Mouse (Mus musculus) CH12.LX (cell line): Measurements from ENCODE around the gene Cd70. TPM values are rescaled to one million over a fixed set of nuclear protein-coding genes. Genes with fewer than 3 reads are reported as not detected.

Source experiments
- DNase-seq: peaks from one replicate; pipeline ENCODE4 v3.0.0-alpha.2; 2013; ENCODE audit errors: extremely low read depth
- H3K27ac ChIP-seq: 2 replicates; pipeline ENCODE4 v1.5.1; 2012; ENCODE audit warnings: low read depth, mild to moderate bottlenecking, control low read depth, moderate library complexity; ENCODE audit not compliant: insufficient read depth
- H3K27me3 ChIP-seq: replicated peaks from 2 replicates; pipeline ENCODE3; 2012; ENCODE audit warnings: inconsistent platforms
- H3K36me3 ChIP-seq, 2 experiments: replicated peaks in 1 of 2; 2 replicates each; pipeline versions ENCODE3 to v1.6.1; 2012; ENCODE audit warnings: inconsistent platforms in 1 of 2, low read length in 1 of 2, mild to moderate bottlenecking in 1 of 2, mixed read lengths in 1 of 2, moderate library complexity in 1 of 2; ENCODE audit not compliant: control insufficient read depth in 1 of 2, insufficient read depth in 1 of 2
- H3K4me1 ChIP-seq, 2 experiments: 2 replicates each; pipeline ENCODE4 v1.6.1; 2012; ENCODE audit warnings: inconsistent platforms in 1 of 2, moderate library complexity in 1 of 2; ENCODE audit not compliant: insufficient read depth in 2 of 2, control insufficient read depth in 1 of 2
- H3K4me2 ChIP-seq: 2 replicates; pipeline ENCODE4 v1.6.1; 2012; ENCODE audit warnings: low read depth, mild to moderate bottlenecking, control low read depth; ENCODE audit not compliant: poor library complexity, insufficient read depth, severe bottlenecking
- H3K4me3 ChIP-seq, 3 experiments: fragments of 150-350 bp in 1 of 3; sonication (generic) in 1 of 3; replicated peaks in 1 of 3; 2 replicates each; pipeline versions ENCODE3 to v1.5.1; 2011 to 2012; ENCODE audit warnings: low read depth in 2 of 3, low read length in 2 of 3, mild to moderate bottlenecking in 2 of 3, moderate library complexity in 2 of 3, control low read depth in 1 of 3, improper control_type of control experiment in 1 of 3, inconsistent platforms in 1 of 3, mixed read lengths in 1 of 3; ENCODE audit not compliant: poor library complexity in 1 of 3
- H3K79me2 ChIP-seq: replicated peaks from 2 replicates; pipeline ENCODE4 v1.6.1; 2012; ENCODE audit warnings: mild to moderate bottlenecking, moderate library complexity; ENCODE audit not compliant: control insufficient read depth, poor library complexity, insufficient read depth, severe bottlenecking; ENCODE audit errors: extremely low read depth
- H3K9ac ChIP-seq: 2 replicates; pipeline ENCODE4 v1.6.1; 2012; ENCODE audit warnings: low read depth, mild to moderate bottlenecking, control low read depth, moderate library complexity; ENCODE audit not compliant: insufficient read depth
- H3K9me3 ChIP-seq: replicated peaks from 2 replicates; pipeline ENCODE3; 2012; ENCODE audit warnings: low read length, inconsistent platforms, mixed read lengths
- BHLHE40 ChIP-seq: IDR thresholded peaks from 2 replicates; pipeline ENCODE4 v1.6.1; 2011; ENCODE audit warnings: mild to moderate bottlenecking, low read depth, low read length, improper control_type of control experiment
- CHD1 ChIP-seq: IDR thresholded peaks from 2 replicates; pipeline ENCODE4 v1.6.1; 2012; ENCODE audit warnings: low read depth, low read length, improper control_type of control experiment, inconsistent platforms
- CHD2 ChIP-seq: IDR thresholded peaks from 2 replicates; pipeline ENCODE4 v1.6.1; 2011; ENCODE audit warnings: low read length, improper control_type of control experiment
- CTCF ChIP-seq, 2 experiments: IDR thresholded peaks in 1 of 2; conservative IDR thresholded peaks in 1 of 2; 2 replicates each; pipeline ENCODE4 v1.5.1; 2011 to 2012; ENCODE audit warnings: low read depth in 2 of 2, low read length in 2 of 2, improper control_type of control experiment in 1 of 2, inconsistent platforms in 1 of 2, mild to moderate bottlenecking in 1 of 2, moderate library complexity in 1 of 2
- E2F4 ChIP-seq: IDR thresholded peaks from 2 replicates; pipeline ENCODE4 v1.6.1; 2011; ENCODE audit warnings: low read depth, low read length, improper control_type of control experiment; ENCODE audit not compliant: insufficient replicate concordance
- EP300 ChIP-seq: IDR thresholded peaks from 2 replicates; pipeline ENCODE4 v1.6.1; 2011; ENCODE audit warnings: low read length, improper control_type of control experiment
- ETS1 ChIP-seq: conservative IDR thresholded peaks from 2 replicates; pipeline ENCODE4 v1.6.1; 2012; ENCODE audit warnings: low read depth, mild to moderate bottlenecking, inconsistent platforms, low read length, improper control_type of control experiment, moderate library complexity
- HCFC1 ChIP-seq: IDR thresholded peaks from 2 replicates; pipeline ENCODE4 v1.6.1; 2012; ENCODE audit warnings: low read depth, mild to moderate bottlenecking, inconsistent platforms, low read length, improper control_type of control experiment
- JUN ChIP-seq: IDR thresholded peaks from 2 replicates; pipeline ENCODE4 v1.6.1; 2011; ENCODE audit warnings: low read depth, mild to moderate bottlenecking, low read length, improper control_type of control experiment, moderate library complexity; ENCODE audit not compliant: insufficient read depth
- KAT2A ChIP-seq: IDR thresholded peaks from 2 replicates; pipeline ENCODE4 v1.6.1; 2012; ENCODE audit warnings: low read length, improper control_type of control experiment, inconsistent platforms; ENCODE audit not compliant: insufficient replicate concordance
- MAFK ChIP-seq: IDR thresholded peaks from 2 replicates; pipeline ENCODE4 v1.6.1; 2011; ENCODE audit warnings: low read length, improper control_type of control experiment; ENCODE audit not compliant: insufficient replicate concordance
- MAX ChIP-seq: IDR thresholded peaks from 2 replicates; pipeline ENCODE4 v1.6.1; 2011; ENCODE audit warnings: low read length, improper control_type of control experiment
- MAZ ChIP-seq: IDR thresholded peaks from 2 replicates; pipeline ENCODE4 v1.6.1; 2012; ENCODE audit warnings: low read depth, mild to moderate bottlenecking, inconsistent platforms, low read length, improper control_type of control experiment, moderate library complexity
- MEF2A ChIP-seq: IDR thresholded peaks from 2 replicates; pipeline ENCODE4 v1.6.1; 2014; ENCODE audit warnings: low read depth, mild to moderate bottlenecking, inconsistent platforms, low read length, improper control_type of control experiment, borderline replicate concordance
- MXI1 ChIP-seq: IDR thresholded peaks from 2 replicates; pipeline ENCODE4 v1.6.1; 2011; ENCODE audit warnings: mild to moderate bottlenecking, low read depth, low read length, improper control_type of control experiment
- MYC ChIP-seq: IDR thresholded peaks from 2 replicates; pipeline ENCODE4 v1.6.1; 2011; ENCODE audit warnings: low read depth, mild to moderate bottlenecking, improper control_type of control experiment, low read length
- NELFE ChIP-seq: IDR thresholded peaks from 2 replicates; pipeline ENCODE4 v1.6.1; 2011; ENCODE audit warnings: low read depth, low read length, improper control_type of control experiment
- NRF1 ChIP-seq: IDR thresholded peaks from 2 replicates; pipeline ENCODE4 v1.6.1; 2014; ENCODE audit warnings: low read depth, mild to moderate bottlenecking, inconsistent platforms, low read length, improper control_type of control experiment, moderate library complexity
- PAX5 ChIP-seq: IDR thresholded peaks from 2 replicates; pipeline ENCODE4 v1.6.1; 2012; ENCODE audit warnings: low read length, inconsistent platforms, mixed read lengths
- POLR2AphosphoS2 ChIP-seq: IDR thresholded peaks from 2 replicates; pipeline ENCODE4 v1.6.1; 2011; ENCODE audit warnings: low read depth, low read length, improper control_type of control experiment
- RCOR1 ChIP-seq: conservative IDR thresholded peaks from 2 replicates; pipeline ENCODE4 v1.6.1; 2012; ENCODE audit warnings: low read depth, mild to moderate bottlenecking, inconsistent platforms, low read length, improper control_type of control experiment
- SIN3A ChIP-seq: IDR thresholded peaks from 2 replicates; pipeline ENCODE4 v1.6.1; 2012; ENCODE audit warnings: low read length, improper control_type of control experiment, inconsistent platforms
- SMC3 ChIP-seq: IDR thresholded peaks from 2 replicates; pipeline ENCODE4 v1.6.1; 2011; ENCODE audit warnings: low read depth, low read length, improper control_type of control experiment
- TCF12 ChIP-seq: IDR thresholded peaks from 2 replicates; pipeline ENCODE4 v1.6.1; 2014; ENCODE audit warnings: low read depth, mild to moderate bottlenecking, inconsistent platforms, low read length, improper control_type of control experiment
- UBTF ChIP-seq: IDR thresholded peaks from 2 replicates; pipeline ENCODE4 v1.6.1; 2012; ENCODE audit warnings: low read depth, mild to moderate bottlenecking, inconsistent platforms, low read length, improper control_type of control experiment, moderate library complexity
- USF1 ChIP-seq: IDR thresholded peaks from 2 replicates; pipeline ENCODE4 v1.6.1; 2014; ENCODE audit warnings: low read depth, mild to moderate bottlenecking, inconsistent platforms, low read length, improper control_type of control experiment
- USF2 ChIP-seq: conservative IDR thresholded peaks from 2 replicates; pipeline ENCODE4 v1.6.1; 2011; ENCODE audit warnings: low read depth, low read length, improper control_type of control experiment
- ZKSCAN1 ChIP-seq: IDR thresholded peaks from 2 replicates; pipeline ENCODE4 v1.6.1; 2012; ENCODE audit warnings: low read depth, inconsistent platforms, low read length, improper control_type of control experiment, borderline replicate concordance
- ZMIZ1 ChIP-seq: IDR thresholded peaks from 2 replicates; pipeline ENCODE4 v1.6.1; 2012; ENCODE audit warnings: low read depth, mild to moderate bottlenecking, inconsistent platforms, low read length, improper control_type of control experiment
- ZNF384 ChIP-seq: IDR thresholded peaks from 2 replicates; pipeline ENCODE4 v1.6.1; 2012; ENCODE audit warnings: low read depth, low read length, improper control_type of control experiment, inconsistent platforms
- dilution Hi-C: fragments of 300-500 bp; cut with MboI; formaldehyde crosslinking; loops from 2 replicates; pipeline ENCODE4 v1.14.3; 2020; ENCODE audit warnings: low sequenced_read_pairs; ENCODE audit not compliant: extremely low pct_unique_long_range_greater_than_20kb, extremely low pct_ligation_motif_present
- in situ Hi-C: fragments of 300-500 bp; cut with MboI; formaldehyde crosslinking; loops from 3 replicates; pipeline ENCODE4 v1.14.3; 2019; ENCODE audit warnings: low sequenced_read_pairs, low pct_ligation_motif_present, low pct_unique_long_range_greater_than_20kb, mixed read lengths
- polyA plus RNA-seq: library from polyadenylated mRNA; unstranded; fragments of >175 nt; gene quantifications from 2 replicates; pipeline ENCODE4 v1.2.1, GENCODE M21; 2012; ENCODE audit warnings: low read depth; ENCODE audit not compliant: insufficient read length
- total RNA-seq, 2 experiments: library from RNA; depleted of rRNA; stranded (reverse); fragments of 300-350 nt in 1 of 2; fragments of >200 nt in 1 of 2; gene quantifications; 2 replicates each; pipeline ENCODE4 v1.2.3; 2012 to 2014

Cd70 gene
- total and polyA plus RNA-seq, 3 experiments, result 137 to 965 (median 321) TPM

DNA sequence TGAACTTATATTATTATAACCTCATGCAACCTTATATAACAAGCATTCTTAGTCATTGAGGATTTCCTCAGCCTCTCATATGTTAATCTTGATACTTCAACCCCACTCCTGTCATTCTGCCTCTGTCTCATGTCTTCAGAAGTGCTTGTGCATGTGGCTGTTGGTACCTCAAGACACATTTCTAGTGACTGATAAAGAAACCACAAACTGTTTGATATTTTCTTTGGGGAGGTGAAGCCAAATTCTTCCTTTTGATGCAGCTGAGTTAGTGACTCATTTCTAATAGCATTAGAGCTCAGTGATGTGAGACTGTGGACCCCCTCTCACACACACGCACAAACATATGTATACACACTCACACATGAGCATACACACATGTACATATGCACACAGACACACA lies 17.8 kb downstream of the Cd70 start:
- Histone ChIP-seq H3K4me2 (no peak overlapping the region), H3K4me3 (peak overlapping the region in 1 of 3 experiments; percentile 44), H3K9me3 (peaks cover 17% of the 10 kb centered on the region), H3K4me1 (peaks cover 46 to 82% of the 10 kb centered on the region in 2 experiments), H3K9ac (no peak overlapping the region), H3K27ac (peak overlapping the region; percentile 34; the same call in 1 of the 2 replicates), H3K36me3 (peaks cover 22 to 64% of the 10 kb centered on the region in 2 experiments), H3K27me3 (no peaks in the 10 kb centered on the region), H3K79me2 (peaks cover 10% of the 10 kb centered on the region; the same call in 1 of the 2 replicates)
- no peak for DNase-seq
- TF ChIP-seq MYC, result 0 out of 2 replicates have a peak, but pooled peaks have one; percentile 18
- TF ChIP-seq MXI1, result no peak
- dilution Hi-C loops, result no loop called here
- in situ Hi-C loops, result no loop called here

DNA sequence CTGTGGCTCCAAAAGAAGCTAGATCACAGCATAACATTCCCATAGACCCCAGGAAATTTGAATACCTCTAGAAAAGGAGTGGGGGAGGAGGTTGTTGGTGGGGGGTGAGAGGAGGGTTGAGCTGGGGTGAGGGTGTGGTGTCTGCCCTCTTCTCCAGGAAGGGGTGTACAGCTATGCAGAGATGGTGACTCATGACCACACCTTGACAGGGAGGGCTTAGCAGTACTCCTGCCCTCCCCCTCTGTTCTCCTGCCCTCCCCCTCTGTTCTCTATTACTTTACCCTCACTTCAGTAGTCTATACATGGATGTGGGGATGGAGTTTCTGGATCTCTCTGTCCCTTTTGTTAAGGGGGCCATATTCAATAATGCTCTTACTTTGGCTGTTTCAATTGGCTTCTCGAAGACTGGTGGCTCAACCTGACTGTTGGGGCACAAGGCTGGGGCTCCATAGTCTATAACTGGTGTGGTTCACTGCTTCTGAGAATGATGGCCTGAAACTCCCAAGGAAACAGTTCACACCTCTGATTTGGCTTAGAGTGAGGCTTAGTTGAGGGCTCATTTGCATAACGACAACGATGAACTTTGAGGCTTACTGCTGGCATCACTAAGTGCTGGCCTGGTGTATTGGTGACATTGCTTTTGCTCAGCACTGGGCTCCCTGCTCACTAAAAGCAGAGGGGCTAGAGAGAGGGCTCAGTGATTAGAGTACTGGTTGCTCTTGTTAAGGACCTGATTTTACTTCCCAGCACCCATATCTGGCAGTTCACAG lies 23.5 kb downstream of the Cd70 start:
- H3K4me1 ChIP-seq, result peaks cover 46 to 81% of the 10 kb centered on the region in 2 experiments
- H3K27ac ChIP-seq, result peak overlapping the region; percentile 98
- peaks cover 14 to 28% of the 10 kb centered on the region in 2 experiments for H3K36me3 ChIP-seq
- H3K79me2 ChIP-seq, result peaks cover 21% of the 10 kb centered on the region
- peak overlapping the region; percentile 66 for H3K9ac ChIP-seq
- peak overlapping the region; percentile 75 for H3K4me2 ChIP-seq
- DNase-seq, result peak; percentile 89
- dilution Hi-C loops, result no loop called here
- peaks cover 10% of the 10 kb centered on the region for H3K9me3 ChIP-seq
- no peaks in the 10 kb centered on the region for H3K27me3 ChIP-seq
- in situ Hi-C loops, result no loop called here
- H3K4me3 ChIP-seq, result peak overlapping the region in 2 of 3 experiments; percentile 10 to 39
- TF ChIP-seq EP300 (peak; percentile 63), MAX (no peak; the same call in 1 of the 2 replicates), E2F4 (no peak), SIN3A (peak; percentile 45; the same call in 1 of the 2 replicates), SMC3 (peak; percentile 8), ZMIZ1 (no peak; the same call in 1 of the 2 replicates), TCF12 (peak; percentile 53), MAZ (peak; percentile 96), JUN (peak; percentile 64), ZNF384 (no peak), UBTF (no peak), BHLHE40 (peak; percentile 64), USF2 (no peak), ETS1 (peak; percentile 76), POLR2AphosphoS2 (no peak), NRF1 (no peak), USF1 (no peak), RCOR1 (no peak), KAT2A (no peak), ZKSCAN1 (no peak), PAX5 (no peak), MAFK (no peak), NELFE (peak; percentile 47; the same call in 1 of the 2 replicates), CHD1 (no peak), HCFC1 (no peak; the same call in 1 of the 2 replicates), MYC (0 out of 2 replicates have a peak, but pooled peaks have one; percentile 29), CHD2 (peak; percentile 90), MEF2A (peak; percentile 81; the same call in 1 of the 2 replicates), CTCF (conservative IDR thresholded peaks at IDR 0.05 in 1 of 2, IDR thresholded peaks at IDR 0.05 in 1 of 2; ENCODE audit: low read depth in 2 of 2, low read length in 2 of 2) (no peak)
